Comparison of ENCODE assay signal across 23 mouse cellular contexts in the genomic region with DNA sequence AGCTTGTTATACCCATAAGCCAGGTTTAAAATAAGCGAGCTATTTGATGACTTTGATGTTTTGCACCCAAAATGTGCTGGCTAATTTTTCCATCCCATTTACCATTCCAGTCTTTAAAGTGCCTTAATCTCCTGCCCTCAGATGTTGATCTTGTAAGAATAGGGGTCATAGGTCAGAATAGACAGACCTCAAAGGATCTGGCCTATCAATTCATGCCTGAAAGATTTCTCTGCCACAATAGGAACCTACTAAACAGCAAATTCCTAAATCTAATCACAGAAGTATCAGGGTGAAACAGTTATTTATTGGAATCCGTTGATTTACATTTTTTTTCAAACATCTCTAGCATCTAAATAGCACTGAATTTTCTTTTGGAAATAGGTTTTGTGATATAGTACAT.
DNase-seq lines count a peak whose midpoint lies in the region; ATAC-seq and TF ChIP-seq lines count a peak whose summit lies in the region.
"Had no signal": no experiment of that assay in that cellular context is flagged by ENCODE, and none has a peak within 500 bp of the region (broad histone marks: within the 10 kb centered on the region; RNA-seq: fewer than 3 reads in every experiment).

No protein-coding gene starts in this region.

- no peaks in the 10 kb centered on the region for H3K4me1 ChIP-seq in embryonic facial prominence, embryonic 11.5 days (ENCODE audit: control insufficient read depth, insufficient read depth, low read length)
- H3K4me1 ChIP-seq in embryonic facial prominence, embryonic 10.5 days = peaks cover 36% of the 10 kb centered on the region
- H3K4me1 ChIP-seq in midbrain, embryonic 10.5 days = peaks cover 44% of the 10 kb centered on the region
- H3K4me1 ChIP-seq in midbrain, embryonic 16.5 days (ENCODE audit: control insufficient read depth, insufficient read depth, low read length) = peaks cover 2% of the 10 kb centered on the region; the same call in 1 of the 2 replicates
- H3K4me1 ChIP-seq in cerebellum, adult 2 months (ENCODE audit: control insufficient read depth, insufficient read depth, low read length) = no peaks in the 10 kb centered on the region
- H3K4me1 ChIP-seq in lung, adult 2 months (ENCODE audit: control insufficient read depth, insufficient read depth, low read length) = no peaks in the 10 kb centered on the region

- no peaks in the 10 kb centered on the region for H3K27me3 ChIP-seq in embryonic facial prominence, embryonic 11.5 days (ENCODE audit: control insufficient read depth, insufficient read depth, low read length)
- H3K27me3 ChIP-seq in embryonic facial prominence, embryonic 10.5 days (replicated peaks; ENCODE audit: low read depth, poor library complexity, severe bottlenecking) = no peaks in the 10 kb centered on the region
- no peaks in the 10 kb centered on the region for H3K27me3 ChIP-seq in midbrain, embryonic 10.5 days (ENCODE audit: low read depth, poor library complexity, severe bottlenecking)
- H3K27me3 ChIP-seq in midbrain, embryonic 16.5 days (ENCODE audit: control insufficient read depth, insufficient read depth, low read depth, low read length) = no peaks in the 10 kb centered on the region
- H3K27me3 ChIP-seq in cerebellum, adult 2 months (ENCODE audit: control insufficient read depth, insufficient read depth, low read length) = no peaks in the 10 kb centered on the region

- H3K9me3 ChIP-seq in embryonic facial prominence, embryonic 11.5 days (replicated peaks; ENCODE audit: control insufficient read depth, low read length) = no peaks in the 10 kb centered on the region
- H3K9me3 ChIP-seq in embryonic facial prominence, embryonic 10.5 days = no peaks in the 10 kb centered on the region
- H3K9me3 ChIP-seq in midbrain, embryonic 10.5 days (replicated peaks) = no peaks in the 10 kb centered on the region
- no peaks in the 10 kb centered on the region for H3K9me3 ChIP-seq in midbrain, embryonic 16.5 days (replicated peaks; ENCODE audit: control insufficient read depth, low read length, poor library complexity, severe bottlenecking)
- H3K9me3 ChIP-seq: G1E; hindbrain, embryonic 10.5 days had no signal

- no peak for ATAC-seq in embryonic facial prominence, embryonic 11.5 days (replicated peaks; ENCODE audit: insufficient number of reproducible peaks, low FRiP score, low TSS enrichment, low read depth)
- no peak for ATAC-seq in midbrain, embryonic 16.5 days
- ATAC-seq: CD4-positive, CD25-positive, alpha-beta regulatory T cell, adult 4 months; forebrain, postnatal 0 days; hindbrain, embryonic 16.5 days; inflammation-experienced regulatory T-cells, adult 6 months; intestine, postnatal 0 days had no signal

- no peak for TF ChIP-seq POLR2A in cerebellum, adult 2 months (IDR thresholded peaks at IDR 0.05; ENCODE audit: borderline replicate concordance, insufficient read depth, low read length)
- no peak for TF ChIP-seq POLR2A in lung, adult 2 months (IDR thresholded peaks at IDR 0.05; ENCODE audit: borderline replicate concordance, extremely low read depth, low read depth, low read length)

- no peak overlapping the region for H3K4me2 ChIP-seq in embryonic facial prominence, embryonic 11.5 days (ENCODE audit: low read depth, low read length)
- no peak overlapping the region for H3K4me2 ChIP-seq in midbrain, embryonic 16.5 days (ENCODE audit: low read length)
- H3K4me2 ChIP-seq: heart, embryonic 11.5 days had no signal

- H3K27ac ChIP-seq in embryonic facial prominence, embryonic 11.5 days (replicated peaks; ENCODE audit: low read depth, low read length) = no peak overlapping the region
- H3K27ac ChIP-seq in embryonic facial prominence, embryonic 10.5 days (replicated peaks) = no peak overlapping the region
- H3K27ac ChIP-seq in midbrain, embryonic 10.5 days (replicated peaks) = peak overlapping the region; percentile 81
- no peak overlapping the region for H3K27ac ChIP-seq in midbrain, embryonic 16.5 days (ENCODE audit: low read length)
- H3K27ac ChIP-seq in cerebellum, adult 2 months (ENCODE audit: insufficient read depth, low read length) = no peak overlapping the region
- H3K27ac ChIP-seq: heart, adult 2 months had no signal

- H3K9ac ChIP-seq in embryonic facial prominence, embryonic 11.5 days (replicated peaks; ENCODE audit: low read length) = no peak overlapping the region
- no peak overlapping the region for H3K9ac ChIP-seq in midbrain, embryonic 16.5 days (ENCODE audit: low read depth, low read length)
- H3K9ac ChIP-seq: forebrain, postnatal 0 days had no signal

- 16% methylated on average over 2 of the region's 2 CpGs for WGBS in embryonic facial prominence, embryonic 11.5 days
- WGBS in embryonic facial prominence, embryonic 10.5 days = 18% methylated on average over 2 of the region's 2 CpGs
- WGBS in midbrain, embryonic 10.5 days = 6% methylated on average over 2 of the region's 2 CpGs
- WGBS in midbrain, embryonic 16.5 days = 18% methylated on average over 2 of the region's 2 CpGs
- 75% methylated on average over 2 of the region's 2 CpGs for WGBS in cerebellum, adult 2 months
- WGBS in lung, adult 2 months = 59% methylated on average over 2 of the region's 2 CpGs

- no peaks in the 10 kb centered on the region for H3K36me3 ChIP-seq in embryonic facial prominence, embryonic 11.5 days (replicated peaks; ENCODE audit: control insufficient read depth, insufficient read depth, low read depth, low read length)
- H3K36me3 ChIP-seq in embryonic facial prominence, embryonic 10.5 days (replicated peaks) = peaks cover 29% of the 10 kb centered on the region
- H3K36me3 ChIP-seq in midbrain, embryonic 10.5 days = peaks cover 26% of the 10 kb centered on the region
- no peaks in the 10 kb centered on the region for H3K36me3 ChIP-seq in midbrain, embryonic 16.5 days (ENCODE audit: control insufficient read depth, insufficient read depth, low read length)

- DNase-seq in embryonic facial prominence, embryonic 11.5 days (ENCODE audit: low spot score) = peak; percentile 25
- no peak for DNase-seq in embryonic facial prominence, embryonic 10.5 days (ENCODE audit: low spot score)
- DNase-seq in midbrain, embryonic 10.5 days (ENCODE audit: low spot score) = no peak
- peak; percentile 79 for DNase-seq in embryo, embryonic 10.5 days (ENCODE audit: low spot score)
- DNase-seq in cerebellum, adult 2 months = no peak
- no peak for DNase-seq in lung, adult 2 months
- DNase-seq: adrenal gland, adult 8-10 months; adrenal gland, postnatal 36 days; B cell, adult 2 months; cerebellum, adult 11 months; cerebellum, adult 9-10 months; cerebellum, postnatal 25 days; forebrain, postnatal 0 days; gastrocnemius, postnatal 14 days; heart, adult 2 months had no signal

- TF ChIP-seq CTCF in cerebellum, adult 2 months (IDR thresholded peaks at IDR 0.05; ENCODE audit: borderline replicate concordance, insufficient read depth, low read depth, low read length) = no peak
- TF ChIP-seq CTCF in lung, adult 2 months (IDR thresholded peaks at IDR 0.05; ENCODE audit: insufficient read depth, low read length) = no peak

- no peak overlapping the region for H3K4me3 ChIP-seq in embryonic facial prominence, embryonic 11.5 days (ENCODE audit: low read depth, low read length)
- H3K4me3 ChIP-seq in embryonic facial prominence, embryonic 10.5 days = no peak overlapping the region
- H3K4me3 ChIP-seq in midbrain, embryonic 10.5 days = 0 out of 2 replicates have a peak overlapping the region, but pooled peaks have one; percentile 14
- no peak overlapping the region for H3K4me3 ChIP-seq in midbrain, embryonic 16.5 days (ENCODE audit: low read depth, low read length)
- no peak overlapping the region for H3K4me3 ChIP-seq in cerebellum, adult 2 months (replicated peaks; ENCODE audit: insufficient read depth, low read depth, low read length)
- no peak overlapping the region for H3K4me3 ChIP-seq in lung, adult 2 months (replicated peaks; ENCODE audit: extremely low read depth, low read depth, low read length)
- H3K4me3 ChIP-seq: heart, adult 2 months; hindbrain, embryonic 10.5 days had no signal

Comparison
In these comparisons a context has a peak if more than half of its experiments do, and no peak if none do; other contexts are left out.
1. DNase-seq: peak in embryonic facial prominence, embryonic 11.5 days (single experiment) and embryo, embryonic 10.5 days (single experiment); none in embryonic facial prominence, embryonic 10.5 days (single experiment), midbrain, embryonic 10.5 days (single experiment), cerebellum, adult 2 months (0 of 2) and lung, adult 2 months (single experiment).